Mouse (Mus musculus) forebrain, embryonic 12.5 days (tissue): Measurements from ENCODE around the gene Fbxo24. TPM values are rescaled to one million over a fixed set of nuclear protein-coding genes. Genes with fewer than 3 reads are reported as not detected.

Experiments used
- ATAC-seq: fragments of 200-750 bp; cut with Nextera tagmentation; 2 replicates; pipeline ENCODE4 v1.8.0; 2017; ENCODE audit warnings: moderate TSS enrichment; ENCODE audit not compliant: low FRiP score
- H3K27ac ChIP-seq: fragments of 300-500 bp; sonication (generic); 2 replicates; pipeline ENCODE4 v1.5.1; 2016; ENCODE audit warnings: mild to moderate bottlenecking
- H3K27me3 ChIP-seq: fragments of 300-500 bp; sonication (generic); 2 replicates; pipeline ENCODE4 v1.6.1; 2016; ENCODE audit warnings: mild to moderate bottlenecking
- H3K36me3 ChIP-seq: fragments of 300-500 bp; sonication (generic); replicated peaks from 2 replicates; pipeline ENCODE4 v1.6.1; 2016; ENCODE audit warnings: mild to moderate bottlenecking
- H3K4me1 ChIP-seq: fragments of 300-500 bp; sonication (generic); 2 replicates; pipeline ENCODE4 v1.6.1; 2016
- H3K4me2 ChIP-seq: fragments of 300-500 bp; sonication (generic); 2 replicates; pipeline ENCODE4 v1.6.1; 2016; ENCODE audit warnings: mild to moderate bottlenecking, moderate library complexity
- H3K4me3 ChIP-seq: fragments of 300-500 bp; sonication (generic); replicated peaks from 2 replicates; pipeline ENCODE4 v1.5.1; 2016; ENCODE audit warnings: mild to moderate bottlenecking
- H3K9ac ChIP-seq: fragments of 300-500 bp; sonication (generic); 2 replicates; pipeline ENCODE4 v1.6.1; 2016; ENCODE audit warnings: mild to moderate bottlenecking
- H3K9me3 ChIP-seq: fragments of 300-500 bp; sonication (generic); 2 replicates; pipeline ENCODE4 v1.6.1; 2016
- WGBS: fragments of 180-500 bp; shearing (Covaris S2); methylation state at CpG from one replicate; pipeline ENCODE4 v1.1.7; 2016; 5-methylcytosine and 5-hydroxymethylcytosine counted together
- polyA plus RNA-seq: library from polyadenylated mRNA; unstranded; fragments of >200 nt; fragmentation: Nextera tagmentation; extraction: Ambion mirVana; gene quantifications from 2 replicates; pipeline ENCODE4 v1.2.1, GENCODE M21; 2016

Gene Fbxo24
- polyA plus RNA-seq, 1 experiment from 2014 or later, result 0.26 TPM

DNA sequence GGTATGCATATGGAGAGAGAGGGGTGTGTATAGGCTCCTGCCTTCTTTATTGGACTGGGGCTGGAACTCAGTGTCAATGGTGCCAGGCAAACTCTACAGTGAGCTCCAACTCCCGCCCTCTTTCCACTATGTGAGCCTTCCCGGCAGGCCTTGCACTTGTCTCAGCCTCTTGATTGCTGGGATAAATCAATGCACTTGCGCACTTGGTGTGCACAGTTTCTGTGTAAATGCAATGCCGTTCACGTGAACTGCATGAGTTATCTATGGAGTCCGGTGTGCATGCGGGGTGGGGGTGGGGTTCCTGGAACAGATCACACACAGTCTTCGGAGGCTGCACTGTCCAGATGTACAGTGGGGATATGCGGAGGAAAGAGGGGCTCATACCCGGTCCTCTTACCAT lies 24.6 kb upstream of the Fbxo24 start:
- H3K4me3 ChIP-seq, result no peak overlapping the region
- H3K27me3 ChIP-seq, result no peaks in the 10 kb centered on the region
- H3K4me2 ChIP-seq, result no peak overlapping the region
- H3K4me1 ChIP-seq, result peaks cover 13% of the 10 kb centered on the region
- no peaks in the 10 kb centered on the region for H3K9me3 ChIP-seq
- H3K27ac ChIP-seq, result no peak overlapping the region
- H3K9ac ChIP-seq, result no peak overlapping the region
- no peak for ATAC-seq
- WGBS, result 96% methylated on average over 10 of the region's 10 CpGs
- peaks cover 54% of the 10 kb centered on the region for H3K36me3 ChIP-seq

- 0 out of 2 replicates have a peak, but pooled peaks cover 7% of the 10 kb centered on the region for H3K27me3 ChIP-seq
- ATAC-seq, result no peak; the same call in 1 of the 2 replicates
- 18% methylated on average over 3 of the region's 3 CpGs for WGBS
- H3K4me2 ChIP-seq, result no peak overlapping the region
- H3K4me1 ChIP-seq, result peaks cover 13% of the 10 kb centered on the region
- no peak overlapping the region for H3K9ac ChIP-seq
- no peaks in the 10 kb centered on the region for H3K9me3 ChIP-seq
- no peak overlapping the region for H3K27ac ChIP-seq
- H3K36me3 ChIP-seq, result peaks cover 47% of the 10 kb centered on the region
- H3K4me3 ChIP-seq, result no peak overlapping the region
Observed at GRCm38 (mm10) chr5:137652474-137652873, 23.7 kb upstream of the Fbxo24 start.

DNA sequence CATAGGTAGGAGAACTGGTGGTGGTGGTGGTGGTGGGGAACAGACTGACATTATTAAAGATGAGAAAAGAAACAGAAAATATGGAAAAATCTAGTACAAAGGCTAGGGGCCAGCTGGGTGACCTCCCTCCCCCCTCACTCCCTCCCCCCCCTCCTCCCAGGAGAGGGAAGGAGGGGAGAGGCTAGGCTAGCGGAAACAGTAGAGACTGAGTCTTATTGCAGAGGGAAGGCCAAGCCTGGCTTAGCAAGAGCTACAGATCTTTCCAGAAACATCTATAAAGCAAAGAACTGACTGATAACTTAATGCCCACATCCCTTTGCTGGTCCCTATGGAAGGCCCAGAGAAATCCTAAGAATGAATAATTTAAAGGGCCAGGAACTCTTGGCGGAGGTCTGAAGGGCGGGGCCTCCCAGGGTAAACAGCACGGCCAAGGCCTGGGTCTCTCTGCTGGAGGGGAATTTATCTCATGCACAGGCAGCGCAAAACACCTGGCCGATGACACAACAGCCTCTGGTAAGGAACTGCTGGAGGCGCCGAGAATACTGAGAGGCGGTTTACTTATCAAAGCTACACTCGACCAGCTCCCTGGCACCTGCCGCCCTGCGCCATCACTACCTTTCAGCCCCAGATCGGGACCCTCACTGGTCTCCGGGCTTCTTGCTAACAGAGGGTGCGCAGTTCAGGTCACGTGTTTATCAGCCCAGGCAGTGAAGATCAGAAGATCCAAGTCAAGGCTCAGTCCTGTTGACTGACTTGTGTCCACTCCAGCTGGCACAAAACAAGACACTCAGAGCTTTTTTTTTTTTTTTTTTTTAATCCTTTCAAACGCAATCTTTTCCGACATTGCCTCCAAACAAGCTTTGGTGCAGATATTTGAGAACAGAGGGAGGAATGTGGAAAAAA lies 21.1 kb upstream of the Fbxo24 start:
- Histone ChIP-seq H3K9ac (no peak overlapping the region), H3K4me3 (no peak overlapping the region), H3K27me3 (peaks cover 31% of the 10 kb centered on the region), H3K27ac (no peak overlapping the region), H3K9me3 (no peaks in the 10 kb centered on the region), H3K4me2 (no peak overlapping the region), H3K36me3 (peaks cover 37% of the 10 kb centered on the region), H3K4me1 (peaks cover 20% of the 10 kb centered on the region)
- no peak for ATAC-seq
- WGBS, result 18% methylated on average over 18 of the region's 18 CpGs

DNA sequence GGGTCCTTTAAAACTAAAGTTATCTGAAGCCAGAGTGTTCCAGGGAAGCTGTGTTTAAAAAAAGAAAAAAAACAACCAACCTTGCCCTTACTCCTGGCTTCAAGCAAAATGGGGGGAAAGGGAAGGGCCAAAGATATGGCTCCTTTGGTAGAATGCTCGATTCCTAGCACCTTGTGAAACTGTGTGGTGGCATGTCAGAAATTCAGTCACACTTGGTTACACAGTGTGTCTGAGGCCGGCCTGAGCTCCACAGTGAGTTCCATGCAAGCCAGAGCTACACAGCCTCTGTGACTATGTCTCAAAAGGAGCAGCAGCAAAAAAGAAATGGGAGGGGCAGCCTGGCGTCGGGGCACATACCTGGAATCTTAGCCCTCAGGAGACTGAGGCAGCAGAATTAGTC lies 20.4 kb upstream of the Fbxo24 start:
- H3K4me2 ChIP-seq, result no peak overlapping the region
- H3K27me3 ChIP-seq, result peaks cover 37% of the 10 kb centered on the region
- no peak overlapping the region for H3K9ac ChIP-seq
- H3K27ac ChIP-seq, result no peak overlapping the region
- peaks cover 32% of the 10 kb centered on the region for H3K36me3 ChIP-seq
- H3K4me1 ChIP-seq, result peaks cover 20% of the 10 kb centered on the region
- H3K4me3 ChIP-seq, result no peak overlapping the region
- WGBS, result 42% methylated on average over 4 of the region's 4 CpGs
- H3K9me3 ChIP-seq, result no peaks in the 10 kb centered on the region
- ATAC-seq, result no peak

DNA sequence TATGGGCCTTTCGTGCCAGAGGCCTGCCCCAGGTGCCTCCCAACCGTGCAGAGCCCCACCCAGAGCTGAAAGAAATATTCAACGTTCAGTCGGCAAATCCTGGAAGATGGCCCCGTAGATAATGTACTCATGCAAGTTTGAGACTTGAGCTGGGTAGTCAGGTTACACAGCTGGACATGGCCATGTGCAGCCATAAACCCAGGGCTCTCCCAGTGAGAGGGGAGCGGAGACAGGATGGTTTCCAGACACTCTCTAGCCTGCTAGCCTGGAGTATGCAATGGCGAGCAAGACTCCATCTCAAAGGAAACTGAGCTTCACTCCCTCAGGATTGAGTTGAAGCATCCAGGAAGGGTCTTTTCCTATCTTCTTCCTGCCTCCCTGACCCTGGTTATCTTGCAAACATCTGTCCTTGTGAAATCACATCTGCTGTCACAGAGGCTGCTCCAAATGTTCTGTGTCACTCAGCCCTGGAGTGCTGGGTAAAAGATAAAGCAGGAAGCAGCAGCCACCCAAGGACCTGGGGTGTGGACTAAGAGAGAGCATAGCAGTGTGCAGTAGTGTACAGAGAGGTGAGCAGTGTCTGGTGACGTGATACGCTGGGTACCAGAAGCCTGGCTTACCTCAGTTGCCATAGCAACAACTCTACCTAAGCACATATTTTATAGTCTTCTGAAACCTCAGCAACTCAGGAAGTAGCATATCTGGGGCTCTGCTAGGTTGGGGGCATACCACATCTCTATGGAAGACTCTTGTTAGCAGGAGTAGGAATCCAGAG lies 19.2 kb upstream of the Fbxo24 start:
- no peak overlapping the region for H3K4me2 ChIP-seq
- 80% methylated on average over 9 of the region's 9 CpGs for WGBS

GRCm38 (mm10) chr5:137645652-137646091 lies 16.9 kb upstream of the Fbxo24 start, which contains the start of gene Irs3:
Gene Irs3, minus strand, starts transcription at chr5:137645714.
- Histone ChIP-seq H3K4me2 (peak within 1 kb of the TSS; percentile 42), H3K4me3 (peak within 1 kb of the TSS; percentile 28), H3K27me3 (peaks cover 57% of the 10 kb centered on the region), H3K9ac (no peak within 1 kb of the TSS), H3K36me3 (peaks cover 20% of the 10 kb centered on the region), H3K4me1 (peaks cover 20% of the 10 kb centered on the region), H3K27ac (no peak within 1 kb of the TSS), H3K9me3 (no peaks in the 10 kb centered on the region)
- WGBS, result 19% methylated on average over 11 of the region's 11 CpGs
- no peak for ATAC-seq

More for the DNA sequence above, 19.2 kb upstream of the Fbxo24 start:
- no peak for ATAC-seq
- Histone ChIP-seq H3K9me3 (no peaks in the 10 kb centered on the region), H3K4me3 (no peak overlapping the region), H3K9ac (no peak overlapping the region), H3K27me3 (peaks cover 50% of the 10 kb centered on the region), H3K36me3 (peaks cover 19% of the 10 kb centered on the region), H3K4me1 (peaks cover 20% of the 10 kb centered on the region), H3K27ac (no peak overlapping the region)

- H3K9me3 ChIP-seq, result no peaks in the 10 kb centered on the region
- H3K4me3 ChIP-seq, result peak overlapping the region; percentile 28
- H3K4me1 ChIP-seq, result peaks cover 17% of the 10 kb centered on the region
- H3K27ac ChIP-seq, result no peak overlapping the region
- peaks cover 57% of the 10 kb centered on the region for H3K27me3 ChIP-seq
- peak overlapping the region; percentile 42 for H3K4me2 ChIP-seq
- no peak overlapping the region for H3K9ac ChIP-seq
- peaks cover 25% of the 10 kb centered on the region for H3K36me3 ChIP-seq
- WGBS, result 3% methylated on average over 44 of the region's 44 CpGs
- ATAC-seq, result no peak
Observed at GRCm38 (mm10) chr5:137645091-137645651, 16.4 kb upstream of the Fbxo24 start.

GRCm38 (mm10) chr5:137644484-137644883 lies 15.7 kb upstream of the Fbxo24 start:
- ATAC-seq, result no peak

DNA sequence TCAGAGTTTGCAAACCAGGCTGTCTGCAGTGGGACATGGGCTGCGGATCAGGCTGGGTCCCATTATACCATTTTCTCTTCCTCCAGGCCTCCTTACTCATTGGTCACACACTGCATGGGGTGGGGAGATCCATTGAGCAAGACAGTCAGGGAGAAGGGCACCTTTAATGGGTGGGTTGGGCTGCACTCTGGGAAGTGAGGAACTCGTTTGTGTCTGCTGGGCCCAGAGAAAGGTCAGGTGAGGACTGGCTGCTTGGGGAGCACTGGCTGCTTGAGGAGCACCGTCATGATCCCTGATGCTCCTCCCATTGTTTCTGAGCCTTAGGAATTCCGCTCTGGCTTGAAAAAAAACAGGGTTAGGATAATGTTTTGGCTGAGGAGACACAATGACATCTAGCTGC lies 14.1 kb upstream of the Fbxo24 start:
- Histone ChIP-seq H3K9me3 (no peaks in the 10 kb centered on the region), H3K4me1 (peaks cover 7% of the 10 kb centered on the region), H3K27me3 (peaks cover 54% of the 10 kb centered on the region), H3K9ac (no peak overlapping the region), H3K36me3 (peaks cover 48% of the 10 kb centered on the region), H3K4me2 (no peak overlapping the region), H3K4me3 (no peak overlapping the region), H3K27ac (no peak overlapping the region)
- WGBS, result 48% methylated on average over 4 of the region's 4 CpGs
- ATAC-seq, result no peak

More at GRCm38 (mm10) chr5:137644484-137644883, 15.7 kb upstream of the Fbxo24 start:
- Histone ChIP-seq H3K36me3 (peaks cover 32% of the 10 kb centered on the region), H3K4me3 (no peak overlapping the region), H3K9ac (no peak overlapping the region), H3K27ac (no peak overlapping the region), H3K4me1 (peaks cover 10% of the 10 kb centered on the region), H3K9me3 (no peaks in the 10 kb centered on the region), H3K27me3 (peaks cover 57% of the 10 kb centered on the region), H3K4me2 (no peak overlapping the region)
- WGBS, result 35% methylated on average over 19 of the region's 19 CpGs

GRCm38 (mm10) chr5:137641054-137641453 lies 12.3 kb upstream of the Fbxo24 start, which contains the start of gene Sap25:
Gene Sap25, plus strand, starts transcription at chr5:137641334.
- H3K9me3 ChIP-seq, result no peaks in the 10 kb centered on the region
- no peak within 1 kb of the TSS for H3K4me3 ChIP-seq
- H3K36me3 ChIP-seq, result peaks cover 66% of the 10 kb centered on the region
- peaks cover 7% of the 10 kb centered on the region for H3K4me1 ChIP-seq
- H3K4me2 ChIP-seq, result no peak within 1 kb of the TSS
- WGBS, result 90% methylated on average over 19 of the region's 19 CpGs
- no peak for ATAC-seq
- H3K9ac ChIP-seq, result no peak within 1 kb of the TSS
- peaks cover 38% of the 10 kb centered on the region for H3K27me3 ChIP-seq
- H3K27ac ChIP-seq, result no peak within 1 kb of the TSS

DNA sequence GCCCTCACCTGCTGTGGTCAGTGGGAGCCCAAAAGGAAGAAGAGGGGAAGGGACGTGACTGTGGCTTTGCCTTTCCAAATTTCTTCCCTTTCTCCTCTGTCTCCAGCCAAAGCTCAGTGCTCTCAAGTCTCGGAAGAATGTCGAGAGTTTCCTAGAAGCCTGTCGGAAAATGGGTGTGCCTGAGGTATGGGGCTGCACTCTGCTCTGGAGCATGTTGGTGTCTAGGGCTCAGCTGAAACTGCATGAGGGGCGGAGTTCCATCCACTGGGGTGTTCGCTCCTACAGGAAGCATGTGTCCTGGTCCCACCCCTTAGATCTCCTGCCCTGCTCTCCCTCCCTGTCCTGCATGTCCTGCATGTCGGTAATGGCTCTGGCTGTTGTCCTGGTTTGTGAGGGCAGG lies 10.7 kb upstream of the Fbxo24 start:
- H3K9ac ChIP-seq, result no peak overlapping the region
- no peak overlapping the region for H3K4me3 ChIP-seq
- H3K27me3 ChIP-seq, result peaks cover 22% of the 10 kb centered on the region
- 87% methylated on average over 7 of the region's 7 CpGs for WGBS
- H3K4me1 ChIP-seq, result no peaks in the 10 kb centered on the region
- no peak overlapping the region for H3K27ac ChIP-seq
- peaks cover 80% of the 10 kb centered on the region for H3K36me3 ChIP-seq
- no peaks in the 10 kb centered on the region for H3K9me3 ChIP-seq
- no peak overlapping the region for H3K4me2 ChIP-seq
- ATAC-seq, result no peak
